Mouse (Mus musculus) kidney, adult 2 months (tissue): ENCODE measurements at regions not wholly inside any gene's neighbourhood (a gene's known extent, or its start where the extent isn't known, plus 50 kb on each side); places are given as distances from the start of the nearest gene placed in this dataset.

ENCODE experiments used
- DNase-seq: peaks from one replicate; pipeline ENCODE4 v3.0.0; 2021
- H3K27ac ChIP-seq: fragments of 200-500 bp; 2 replicates; pipeline ENCODE4 v1.5.1; 2012; ENCODE audit warnings: low read depth, low read length, control low read depth, inconsistent platforms; ENCODE audit not compliant: insufficient read depth
- H3K27me3 ChIP-seq: fragments of 200-500 bp; replicated peaks from 2 replicates; pipeline ENCODE4 v1.6.1; 2012; ENCODE audit warnings: mild to moderate bottlenecking, moderate library complexity, low read length, inconsistent platforms; ENCODE audit not compliant: control insufficient read depth, insufficient read depth
- H3K36me3 ChIP-seq: fragments of 200-500 bp; 2 replicates; pipeline ENCODE4 v1.6.1; 2012; ENCODE audit warnings: mild to moderate bottlenecking, moderate library complexity, low read length, inconsistent platforms; ENCODE audit not compliant: control insufficient read depth, insufficient read depth
- H3K4me1 ChIP-seq: fragments of 200-500 bp; 2 replicates; pipeline ENCODE4 v1.6.1; 2011; ENCODE audit warnings: low read length; ENCODE audit not compliant: control insufficient read depth, insufficient read depth
- H3K4me3 ChIP-seq: fragments of 200-500 bp; 2 replicates; pipeline ENCODE4 v1.5.1; 2011; ENCODE audit warnings: mild to moderate bottlenecking, low read depth, low read length, control low read depth; ENCODE audit not compliant: insufficient read depth
- CTCF ChIP-seq: fragments of 200-500 bp; conservative IDR thresholded peaks from 2 replicates; pipeline ENCODE4 v1.5.1; 2011; ENCODE audit warnings: low read depth, mild to moderate bottlenecking, control low read depth, low read length, moderate library complexity, mixed read lengths; ENCODE audit not compliant: insufficient read depth, insufficient read length
- POLR2A ChIP-seq: fragments of 200-500 bp; IDR thresholded peaks from one replicate; pipeline ENCODE4 v1.6.1; 2011; ENCODE audit warnings: low read depth, low read length, control low read depth
- WGBS: fragments of 180-500 bp; shearing (Covaris S2); methylation state at CpG from one replicate; pipeline ENCODE4 v1.1.7; 2018; 5-methylcytosine and 5-hydroxymethylcytosine counted together

GRCm38 (mm10) chr4:72688842-72689241 is 163.6 kb downstream of the Aldoart1 start:
- Histone ChIP-seq H3K4me3 (no peak overlapping the region), H3K4me1 (no peaks in the 10 kb centered on the region), H3K27me3 (no peaks in the 10 kb centered on the region), H3K36me3 (no peaks in the 10 kb centered on the region), H3K27ac (no peak overlapping the region)
- 35% methylated on average over 4 of the region's 4 CpGs for WGBS
- no peak for DNase-seq
- no peak for TF ChIP-seq CTCF
- TF ChIP-seq POLR2A = no peak

- Histone ChIP-seq H3K27me3 (no peaks in the 10 kb centered on the region), H3K36me3 (no peaks in the 10 kb centered on the region), H3K4me3 (no peak overlapping the region), H3K27ac (no peak overlapping the region), H3K4me1 (no peaks in the 10 kb centered on the region)
- TF ChIP-seq POLR2A = no peak
- TF ChIP-seq CTCF = no peak
- WGBS = 59% methylated on average over 2 of the region's 2 CpGs
- no peak for DNase-seq
These were observed 178.4 kb downstream of the Aldoart1 start for GRCm38 (mm10) chr4:72674006-72674405.

GRCm38 (mm10) chr4:72671652-72672411 is 180.6 kb downstream of the Aldoart1 start:
- no peaks in the 10 kb centered on the region for H3K4me1 ChIP-seq
- TF ChIP-seq CTCF (no peak), POLR2A (no peak)
- no peak overlapping the region for H3K4me3 ChIP-seq
- H3K36me3 ChIP-seq = no peaks in the 10 kb centered on the region
- no peak overlapping the region for H3K27ac ChIP-seq
- H3K27me3 ChIP-seq = no peaks in the 10 kb centered on the region
- no peak for DNase-seq
- WGBS = 62% methylated on average over 5 of the region's 5 CpGs

- no peak overlapping the region for H3K4me3 ChIP-seq
- WGBS = 86% methylated on average over 5 of the region's 5 CpGs
- DNase-seq = no peak
- no peak for TF ChIP-seq POLR2A
- TF ChIP-seq CTCF = no peak
- no peaks in the 10 kb centered on the region for H3K4me1 ChIP-seq
- no peaks in the 10 kb centered on the region for H3K27me3 ChIP-seq
- no peak overlapping the region for H3K27ac ChIP-seq
- H3K36me3 ChIP-seq = no peaks in the 10 kb centered on the region
These were observed 182.5 kb downstream of the Aldoart1 start for GRCm38 (mm10) chr4:72669827-72670494.

GRCm38 (mm10) chr4:72664379-72664778 is 188.1 kb downstream of the Aldoart1 start:
- Histone ChIP-seq H3K36me3 (no peaks in the 10 kb centered on the region), H3K27me3 (no peaks in the 10 kb centered on the region), H3K4me3 (no peak overlapping the region), H3K27ac (no peak overlapping the region), H3K4me1 (no peaks in the 10 kb centered on the region)
- no peak for DNase-seq
- no peak for TF ChIP-seq CTCF
- no peak for TF ChIP-seq POLR2A

GRCm38 (mm10) chr4:72662477-72662876 is 190.0 kb downstream of the Aldoart1 start:
- Histone ChIP-seq H3K36me3 (no peaks in the 10 kb centered on the region), H3K27ac (no peak overlapping the region), H3K4me1 (no peaks in the 10 kb centered on the region), H3K4me3 (no peak overlapping the region), H3K27me3 (no peaks in the 10 kb centered on the region)
- no peak for DNase-seq
- TF ChIP-seq CTCF (no peak), POLR2A (no peak)

GRCm38 (mm10) chr4:72656206-72656605 is 196.2 kb downstream of the Aldoart1 start:
- Histone ChIP-seq H3K4me3 (no peak overlapping the region), H3K27ac (no peak overlapping the region), H3K36me3 (no peaks in the 10 kb centered on the region), H3K27me3 (no peaks in the 10 kb centered on the region), H3K4me1 (no peaks in the 10 kb centered on the region)
- no peak for DNase-seq
- WGBS = 91% methylated on average over 1 of the region's 1 CpGs
- TF ChIP-seq POLR2A (no peak), CTCF (no peak)
